Comparison of ENCODE assay signal across 8 mouse cellular contexts in genomic region chr2:166301161-166301560, GRCm38 (mm10).
A peak's percentile ranks its signal among the peaks of the same experiment; 100 is the strongest.
DNase-seq lines count a peak whose midpoint lies in the region; TF ChIP-seq lines count a peak whose summit lies in the region.

No protein-coding gene starts in this region.

- no peak overlapping the region for H3K27ac ChIP-seq in thymus, adult 2 months (ENCODE audit: control insufficient read depth, insufficient read depth, low read length)

- peak; percentile 15 to 44 for DNase-seq in layer of hippocampus, adult 8-10 months (ENCODE audit: low spot score in 2 of 2)
- no peak for DNase-seq in layer of hippocampus, adult 9-10 months (ENCODE audit: low spot score)
- peak; percentile 95 to 96 for DNase-seq in adrenal gland, postnatal 36 days
- DNase-seq in heart, adult 9 months (ENCODE audit: low spot score in 2 of 2): peak; percentile 64 to 76
- DNase-seq in lung, postnatal 14 days: peak; percentile 68
- no peak for DNase-seq in thymus, postnatal 0 days (ENCODE audit: low spot score)
- no peak for DNase-seq in thymus, adult 2 months
- DNase-seq in embryo, embryonic 9.5 days (ENCODE audit: extremely low spot score): no peak

- 87% methylated on average over 9 of the region's 9 CpGs for WGBS in thymus, adult 2 months

- H3K4me3 ChIP-seq in thymus, adult 2 months (ENCODE audit: control insufficient read depth, insufficient read depth, low read length): no peak overlapping the region

- no peak for TF ChIP-seq CTCF in thymus, adult 2 months (IDR thresholded peaks at IDR 0.05; ENCODE audit: borderline replicate concordance, control insufficient read depth, extremely low read depth, insufficient read depth, low read length, poor library complexity)

- no peaks in the 10 kb centered on the region for H3K27me3 ChIP-seq in thymus, adult 2 months (ENCODE audit: control insufficient read depth, insufficient read depth, low read length)

- H3K4me1 ChIP-seq in thymus, adult 2 months (replicated peaks; ENCODE audit: control insufficient read depth, insufficient read depth, low read length): no peaks in the 10 kb centered on the region

- no peak for TF ChIP-seq POLR2A in thymus, adult 2 months (IDR thresholded peaks at IDR 0.05; ENCODE audit: control insufficient read depth, extremely low read depth, insufficient read depth, low read length, poor library complexity)

- no peaks in the 10 kb centered on the region for H3K36me3 ChIP-seq in thymus, adult 2 months (ENCODE audit: control insufficient read depth, insufficient read depth, low read length)

Comparison
In these comparisons a context has a peak if more than half of its experiments do, and no peak if none do; other contexts are left out.
1. DNase-seq: peak in layer of hippocampus, adult 8-10 months (2 of 2), adrenal gland, postnatal 36 days (2 of 2), heart, adult 9 months (2 of 2) and lung, postnatal 14 days (single experiment); none in layer of hippocampus, adult 9-10 months (single experiment), thymus, postnatal 0 days (single experiment), thymus, adult 2 months (single experiment) and embryo, embryonic 9.5 days (single experiment).